Mouse (Mus musculus) forebrain, embryonic 10.5 days (tissue): ENCODE measurements around the gene Atp6v0a2. TPM values are rescaled to one million over a fixed set of nuclear protein-coding genes. Genes with fewer than 3 reads are reported as not detected.
A peak's percentile ranks its signal among the peaks of the same experiment; 100 is the strongest.
"Not testable (repeated sequence)": the region's sequence is repeated elsewhere in the genome, so short reads cannot be mapped to it uniquely, and the experiment has no call there.

Experiments
- DNase-seq: peaks from one replicate; pipeline ENCODE4 v3.0.0-alpha.2; 2017; ENCODE audit warnings: low spot score; ENCODE audit errors: extremely low spot score
- H3K27ac ChIP-seq: fragments of 300-500 bp; sonication (generic); 2 replicates; pipeline ENCODE4 v1.5.1; 2016; ENCODE audit warnings: mild to moderate bottlenecking
- H3K27me3 ChIP-seq: fragments of 300-500 bp; sonication (generic); 2 replicates; pipeline ENCODE4 v1.6.1; 2016; ENCODE audit warnings: mild to moderate bottlenecking; ENCODE audit not compliant: poor library complexity, severe bottlenecking
- H3K36me3 ChIP-seq: fragments of 300-500 bp; sonication (generic); replicated peaks from 2 replicates; pipeline ENCODE4 v1.6.1; 2016; ENCODE audit warnings: mild to moderate bottlenecking, moderate library complexity
- H3K4me1 ChIP-seq: fragments of 300-500 bp; sonication (generic); 2 replicates; pipeline ENCODE4 v1.6.1; 2016
- H3K4me3 ChIP-seq: fragments of 300-500 bp; sonication (generic); 2 replicates; pipeline ENCODE4 v1.5.1; 2016; ENCODE audit warnings: mild to moderate bottlenecking, moderate library complexity
- H3K9me3 ChIP-seq: fragments of 300-500 bp; sonication (generic); 2 replicates; pipeline ENCODE4 v1.6.1; 2016; ENCODE audit warnings: mild to moderate bottlenecking, moderate library complexity
- WGBS: fragments of 180-500 bp; shearing (Covaris S2); methylation state at CpG from one replicate; pipeline ENCODE4 v1.1.7; 2016; 5-methylcytosine and 5-hydroxymethylcytosine counted together
- polyA plus RNA-seq: library from polyadenylated mRNA; unstranded; fragments of >200 nt; fragmentation: Nextera tagmentation; extraction: Ambion mirVana; gene quantifications from 2 replicates; pipeline ENCODE4 v1.2.1, GENCODE M21; 2016

Atp6v0a2 gene
- polyA plus RNA-seq, result 45.4 and 46.3 TPM in 2 replicates

- Histone ChIP-seq H3K36me3 (peaks cover 37% of the 10 kb centered on the region), H3K9me3 (no peaks in the 10 kb centered on the region), H3K4me3 (peak within 1 kb of the TSS; percentile 83), H3K27ac (peak within 1 kb of the TSS; percentile 86), H3K27me3 (no peaks in the 10 kb centered on the region), H3K4me1 (peaks cover 23% of the 10 kb centered on the region)
- DNase-seq, result peak; percentile 95
- under 1% methylated on average over 58 of the region's 58 CpGs for WGBS
Measured at GRCm38 (mm10) chr5:124628448-124629363, at the start of gene Atp6v0a2. Gene Atp6v0a2, plus strand, starts transcription at chr5:124628576.

GRCm38 (mm10) chr5:124578633-124579317, 49.6 kb upstream of the Atp6v0a2 start, which contains the start of the genes Eif2b1 and Gtf2h3:
Gene Eif2b1, minus strand, starts transcription at chr5:124579131.
Gene Gtf2h3, plus strand, starts transcription at chr5:124579140.
- Histone ChIP-seq H3K36me3 (peaks cover 54% of the 10 kb centered on the region), H3K27ac (peak within 1 kb of the TSS; percentile 75), H3K4me1 (peaks cover 27% of the 10 kb centered on the region), H3K9me3 (no peaks in the 10 kb centered on the region), H3K27me3 (no peaks in the 10 kb centered on the region), H3K4me3 (peak within 1 kb of the TSS; percentile 77)
- WGBS, result under 1% methylated on average over 51 of the region's 51 CpGs
- DNase-seq, result peak; percentile 91

GRCm38 (mm10) chr5:124582515-124582914, 45.9 kb upstream of the Atp6v0a2 start:
- WGBS, result 95% methylated on average over 5 of the region's 5 CpGs
- no peak overlapping the region for H3K4me3 ChIP-seq
- H3K27ac ChIP-seq, result no peak overlapping the region
- no peak for DNase-seq
- no peaks in the 10 kb centered on the region for H3K9me3 ChIP-seq
- H3K4me1 ChIP-seq, result peaks cover 25% of the 10 kb centered on the region
- H3K36me3 ChIP-seq, result peaks cover 56% of the 10 kb centered on the region
- H3K27me3 ChIP-seq, result no peaks in the 10 kb centered on the region

DNA sequence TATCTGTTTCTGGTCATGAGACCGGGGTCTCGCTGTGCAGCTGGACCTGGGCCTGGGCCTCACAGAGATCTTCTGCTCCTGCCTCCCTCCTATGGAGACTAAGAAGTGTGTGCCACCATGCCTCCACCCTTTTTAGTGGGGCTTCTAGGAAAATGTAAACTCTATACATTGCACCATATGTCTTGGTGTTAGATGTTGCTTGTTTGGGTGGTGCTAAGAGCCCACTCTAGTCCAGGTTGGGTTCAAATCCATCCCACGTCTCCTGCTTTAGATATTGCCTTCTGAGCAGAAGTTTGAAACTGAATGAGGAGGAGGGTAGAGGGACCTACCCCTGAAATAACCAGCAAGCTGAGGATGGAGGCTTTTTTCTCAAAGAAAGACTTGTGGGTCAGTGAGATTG, 35.6 kb upstream of the Atp6v0a2 start:
- Histone ChIP-seq H3K27me3 (no peaks in the 10 kb centered on the region), H3K4me3 (no peak overlapping the region), H3K9me3 (no peaks in the 10 kb centered on the region), H3K27ac (no peak overlapping the region), H3K36me3 (peaks cover 89% of the 10 kb centered on the region), H3K4me1 (no peaks in the 10 kb centered on the region)
- DNase-seq, result no peak
- 96% methylated on average over 3 of the region's 3 CpGs for WGBS

DNA sequence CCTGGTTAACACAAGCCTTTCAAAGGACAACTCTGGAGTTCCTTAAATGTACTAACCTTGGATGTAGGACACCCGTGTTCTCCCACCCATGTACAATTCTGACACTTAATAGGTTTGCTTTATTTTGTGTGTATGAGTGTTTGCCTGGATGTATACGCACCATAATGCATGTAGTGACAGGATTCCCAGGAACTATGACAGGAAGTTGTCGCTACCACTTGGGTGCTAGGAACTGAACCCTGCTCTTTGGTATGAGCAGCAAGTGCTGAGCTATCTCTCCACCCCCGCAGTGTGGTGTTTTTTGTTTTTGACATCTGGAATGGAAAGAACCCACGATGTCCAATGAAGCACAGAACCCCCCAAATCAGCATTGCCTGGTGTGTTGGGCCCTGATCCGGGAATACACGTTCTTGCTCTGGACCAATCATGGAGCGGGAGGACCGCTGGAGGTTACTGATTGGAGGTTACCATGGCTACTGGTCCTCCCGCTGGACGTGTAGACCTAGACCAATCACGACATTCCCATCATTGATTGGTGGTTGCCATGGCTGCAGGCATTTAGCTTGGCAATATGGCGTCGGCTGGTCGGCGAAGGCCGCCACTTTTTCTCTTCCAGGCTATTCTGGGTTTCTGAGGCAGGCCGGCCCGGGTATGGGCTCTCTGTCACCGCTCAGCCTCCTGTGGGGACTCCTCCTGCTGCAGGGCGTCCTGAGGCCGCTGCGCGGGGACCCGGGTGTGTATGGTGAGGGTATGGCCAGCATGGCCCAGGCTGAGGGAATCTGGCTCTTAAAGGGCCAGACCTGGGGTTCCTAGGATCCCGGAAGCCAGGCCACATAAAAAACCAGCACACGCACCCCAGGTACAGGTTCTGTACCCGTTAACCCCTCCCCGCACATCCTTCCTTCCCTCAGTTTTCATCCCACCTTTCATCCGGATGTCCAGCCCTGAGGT, 29.9 kb upstream of the Atp6v0a2 start:
- H3K4me1 ChIP-seq, result peaks cover 19% of the 10 kb centered on the region
- DNase-seq, result peak; percentile 94
- 6% methylated on average over 30 of the region's 30 CpGs for WGBS
- H3K9me3 ChIP-seq, result no peaks in the 10 kb centered on the region
- peak overlapping the region; percentile 89 for H3K27ac ChIP-seq
- H3K27me3 ChIP-seq, result no peaks in the 10 kb centered on the region
- peak overlapping the region; percentile 94 for H3K4me3 ChIP-seq
- H3K36me3 ChIP-seq, result peaks cover 54% of the 10 kb centered on the region

GRCm38 (mm10) chr5:124599726-124600125, 28.6 kb upstream of the Atp6v0a2 start:
- DNase-seq, H3K9me3 ChIP-seq, H3K27me3 ChIP-seq, H3K27ac ChIP-seq: not testable (repeated sequence)
- Histone ChIP-seq H3K4me1 (peaks cover 19% of the 10 kb centered on the region), H3K36me3 (peaks cover 49% of the 10 kb centered on the region), H3K4me3 (peak overlapping the region; percentile 94)
- WGBS, result 64% methylated on average over 8 of the region's 8 CpGs

GRCm38 (mm10) chr5:124602349-124602748, 26.0 kb upstream of the Atp6v0a2 start:
- H3K4me1 ChIP-seq, result peaks cover 19% of the 10 kb centered on the region
- H3K36me3 ChIP-seq, result peaks cover 34% of the 10 kb centered on the region; the same call in 1 of the 2 replicates
- no peaks in the 10 kb centered on the region for H3K9me3 ChIP-seq
- H3K4me3 ChIP-seq, result no peak overlapping the region
- H3K27ac ChIP-seq, result no peak overlapping the region
- no peaks in the 10 kb centered on the region for H3K27me3 ChIP-seq
- 77% methylated on average over 5 of the region's 5 CpGs for WGBS
- peak; percentile 47 for DNase-seq

DNA sequence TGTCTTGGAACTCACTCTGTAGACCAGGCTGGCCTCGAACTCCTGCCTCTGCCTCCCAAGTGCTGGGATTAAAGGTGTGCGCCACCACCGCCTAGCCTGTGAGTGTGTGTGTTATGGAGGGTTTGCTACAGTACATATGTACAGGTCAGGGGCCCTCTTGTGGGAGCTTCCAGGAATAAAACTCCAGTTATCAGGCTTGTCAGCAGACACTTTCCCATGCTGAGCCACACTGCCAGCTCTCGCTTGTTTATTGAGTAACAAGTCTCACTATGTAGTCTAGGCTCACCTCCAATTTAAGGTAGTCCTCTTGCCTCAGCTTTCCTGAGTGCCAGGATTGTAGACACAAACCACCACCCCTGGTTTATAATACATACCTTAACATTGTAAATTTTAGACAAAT, 24.1 kb upstream of the Atp6v0a2 start:
- H3K4me1 ChIP-seq, result peaks cover 8% of the 10 kb centered on the region
- H3K27me3 ChIP-seq, result no peaks in the 10 kb centered on the region
- 94% methylated on average over 4 of the region's 4 CpGs for WGBS
- H3K9me3 ChIP-seq, result no peaks in the 10 kb centered on the region
- H3K27ac ChIP-seq, result no peak overlapping the region
- H3K4me3 ChIP-seq, result no peak overlapping the region
- H3K36me3 ChIP-seq, result peaks cover 50% of the 10 kb centered on the region
- DNase-seq, result no peak

- no peak for DNase-seq
- WGBS, result 91% methylated on average over 17 of the region's 17 CpGs
- H3K27ac ChIP-seq, result no peak overlapping the region
- H3K9me3 ChIP-seq, result no peaks in the 10 kb centered on the region
- peaks cover 54% of the 10 kb centered on the region for H3K36me3 ChIP-seq
- no peak overlapping the region for H3K4me3 ChIP-seq
- H3K27me3 ChIP-seq, result no peaks in the 10 kb centered on the region
- H3K4me1 ChIP-seq, result no peaks in the 10 kb centered on the region; the same call in 1 of the 2 replicates
Measured at GRCm38 (mm10) chr5:124605041-124605622, 23.2 kb upstream of the Atp6v0a2 start.

- 77% methylated on average over 10 of the region's 10 CpGs for WGBS
- H3K4me3 ChIP-seq, result no peak overlapping the region
- H3K27ac ChIP-seq, result no peak overlapping the region
- DNase-seq, result no peak
- H3K27me3 ChIP-seq, result no peaks in the 10 kb centered on the region
- H3K4me1 ChIP-seq, result no peaks in the 10 kb centered on the region
- H3K9me3 ChIP-seq, result no peaks in the 10 kb centered on the region
- peaks cover 63% of the 10 kb centered on the region for H3K36me3 ChIP-seq
Measured at GRCm38 (mm10) chr5:124610965-124611364, 17.4 kb upstream of the Atp6v0a2 start.

DNA sequence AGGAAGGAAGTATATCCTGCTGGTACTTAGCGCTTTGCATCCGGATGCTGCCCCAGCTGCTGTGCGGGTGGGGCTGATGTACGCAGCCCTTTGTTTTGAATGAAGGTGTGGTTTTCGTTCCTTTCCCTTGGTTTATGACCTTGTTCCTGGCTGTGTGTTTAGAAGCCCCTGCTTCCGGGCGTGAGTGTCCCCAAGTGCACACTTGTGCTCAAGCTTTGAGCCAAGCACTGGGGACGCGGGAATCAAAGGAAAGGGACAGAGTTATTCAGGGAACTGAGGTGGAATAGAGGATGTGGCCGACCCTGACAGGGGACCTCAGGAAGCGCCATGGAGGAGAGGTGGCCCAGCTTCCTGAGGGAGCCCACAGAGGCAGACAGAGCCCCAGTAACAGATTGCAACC, 13.7 kb upstream of the Atp6v0a2 start:
- Histone ChIP-seq H3K4me1 (no peaks in the 10 kb centered on the region), H3K27me3 (no peaks in the 10 kb centered on the region), H3K36me3 (peaks cover 63% of the 10 kb centered on the region), H3K27ac (no peak overlapping the region), H3K4me3 (no peak overlapping the region), H3K9me3 (no peaks in the 10 kb centered on the region)
- no peak for DNase-seq
- 91% methylated on average over 11 of the region's 11 CpGs for WGBS

DNA sequence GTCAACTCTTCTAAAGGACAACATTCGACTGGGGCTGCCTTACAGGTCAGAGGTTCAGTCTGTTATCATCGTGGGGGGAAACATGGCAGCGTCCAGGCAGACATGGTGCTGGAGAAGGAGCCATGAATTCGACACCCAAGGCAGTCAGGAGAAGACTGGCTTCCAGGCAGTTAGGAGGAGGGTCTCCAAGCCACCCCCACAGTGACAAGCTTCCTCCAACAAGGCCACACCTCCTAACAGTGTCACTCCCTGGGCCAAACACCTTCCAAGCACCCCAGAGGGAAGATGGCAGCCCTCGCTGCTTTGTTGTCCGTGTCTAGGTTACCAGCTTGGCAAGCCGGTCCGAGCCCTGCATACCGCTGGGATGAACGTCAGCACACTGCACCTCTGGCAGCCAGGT, 9.7 kb upstream of the Atp6v0a2 start:
- Histone ChIP-seq H3K36me3 (peaks cover 44% of the 10 kb centered on the region), H3K27ac (no peak overlapping the region), H3K4me3 (no peak overlapping the region), H3K4me1 (no peaks in the 10 kb centered on the region), H3K27me3 (no peaks in the 10 kb centered on the region), H3K9me3 (no peaks in the 10 kb centered on the region)
- 91% methylated on average over 10 of the region's 10 CpGs for WGBS
- no peak for DNase-seq
